8 mouse cellular contexts compared by ENCODE assay signal in the genomic region with DNA sequence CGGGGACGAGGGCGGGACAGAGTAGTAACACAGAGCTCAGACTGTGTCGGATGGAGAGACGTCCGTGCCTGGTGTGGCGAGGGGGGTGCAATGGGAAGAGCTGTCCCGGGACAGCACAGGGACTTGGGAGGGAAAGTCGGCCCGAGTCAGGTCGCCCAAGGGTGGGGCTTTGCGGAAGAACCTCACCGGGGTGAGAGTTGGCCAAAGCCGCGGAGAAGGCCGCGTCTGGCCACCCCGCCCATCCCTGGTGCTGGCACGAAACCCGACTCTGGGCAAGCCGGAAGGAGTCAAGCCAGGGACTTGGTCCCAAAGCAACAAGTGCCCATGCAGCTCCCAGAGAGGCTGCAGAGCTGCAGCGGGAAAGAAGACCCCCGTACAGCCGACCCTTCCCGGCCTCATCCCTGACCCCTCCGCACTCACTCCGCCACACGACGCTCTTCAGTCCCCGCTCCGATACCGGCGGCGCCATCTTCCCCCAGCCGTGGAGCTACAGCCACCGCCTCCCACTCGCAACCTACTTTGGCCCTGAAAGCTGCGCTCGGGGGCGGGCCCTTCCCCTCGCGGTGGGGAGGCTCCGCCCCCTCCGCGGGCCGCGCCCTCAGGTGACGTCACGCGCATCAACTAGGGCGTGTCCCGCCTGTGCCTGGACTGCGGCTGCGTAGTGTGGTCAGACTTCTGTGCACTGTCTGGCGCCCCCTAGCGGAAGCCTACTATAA. TPM values are rescaled to one million over a fixed set of nuclear protein-coding genes. Genes with fewer than 3 reads are reported as not detected.
DNase-seq lines count a peak whose midpoint lies in the region; ATAC-seq lines count a peak whose summit lies in the region.

A gene (minus strand): TSS at position 527 of the 716 bp plus-strand sequence.

- ATAC-seq in megakaryocyte progenitor cell, adult 5-6 weeks (replicated peaks; ENCODE audit: poor library complexity) = peak; percentile 92

- peak; percentile 99 for DNase-seq in adipocyte (ENCODE audit: low spot score)
- peak; percentile 98 for DNase-seq in embryo, embryonic 10 days (ENCODE audit: low spot score)
- peak; percentile 100 for DNase-seq in gastrocnemius, postnatal 10 days
- peak; percentile 99 for DNase-seq in induced T-regulatory cell, adult 2 months (ENCODE audit: low read depth)
- peak; percentile 95 to 99 for DNase-seq in left cerebral cortex, adult 9 months (ENCODE audit: low spot score in 2 of 2)
- DNase-seq in right cerebral cortex, postnatal 14 days = peak; percentile 100
- DNase-seq in urinary bladder, postnatal 36 days (ENCODE audit: low spot score in 2 of 2) = peak; percentile 99

RNA-seq across cellular contexts. Expression of the gene that starts here (rescaled TPM):
- 10 to 100 TPM; 31.8 to 38.5 TPM for total RNA-seq in gastrocnemius, postnatal 10 days (2021)
- total RNA-seq in megakaryocyte progenitor cell, adult 5-6 weeks (2015) = 28.8 and 36.7 TPM in 2 replicates
- 18.0 and 26.9 TPM in 2 replicates for total RNA-seq in megakaryocyte progenitor cell, adult 5-6 weeks (2017)

Comparison
In these comparisons a context has a peak if more than half of its experiments do, and no peak if none do; other contexts are left out.
1. Peak in every context shown above with its lines: DNase-seq and ATAC-seq.